Mouse (Mus musculus) testis, adult 2 months (tissue): ENCODE measurements around the gene Fam241b.

Experiments used
- CTCF ChIP-seq: fragments of 200-500 bp; IDR thresholded peaks from 2 replicates; pipeline ENCODE4 v1.5.1; 2012; ENCODE audit warnings: low read depth, mild to moderate bottlenecking, inconsistent platforms, low read length, moderate library complexity; ENCODE audit not compliant: control insufficient read depth, insufficient read depth, insufficient replicate concordance
- POLR2A ChIP-seq: fragments of 200-500 bp; IDR thresholded peaks from 2 replicates; pipeline ENCODE4 v1.6.1; 2012; ENCODE audit warnings: low read depth, mild to moderate bottlenecking, inconsistent platforms, low read length, moderate library complexity; ENCODE audit not compliant: control insufficient read depth

DNA sequence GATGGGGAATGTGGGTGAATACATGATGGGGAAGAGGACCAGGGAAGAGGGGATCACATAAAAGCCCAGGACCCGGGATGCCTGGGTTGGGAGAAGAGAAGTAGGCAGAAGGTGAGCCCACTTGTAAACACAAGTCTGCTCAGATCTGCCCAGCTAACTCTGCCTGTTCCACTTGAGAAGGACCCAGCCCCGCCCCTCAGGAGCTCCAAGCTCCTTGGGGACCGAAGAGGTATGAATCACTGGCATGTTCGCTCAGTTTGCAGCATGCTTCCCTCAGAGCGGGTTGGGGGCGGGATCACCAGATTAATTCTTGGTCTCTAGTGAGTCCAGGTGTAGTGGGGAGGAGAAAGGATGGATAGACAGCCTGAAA lies 32.5 kb downstream of the Fam241b start:
- TF ChIP-seq CTCF, result no peak
- TF ChIP-seq POLR2A, result no peak
